Comparison of ENCODE assay signal across 18 mouse cellular contexts in the genomic region with DNA sequence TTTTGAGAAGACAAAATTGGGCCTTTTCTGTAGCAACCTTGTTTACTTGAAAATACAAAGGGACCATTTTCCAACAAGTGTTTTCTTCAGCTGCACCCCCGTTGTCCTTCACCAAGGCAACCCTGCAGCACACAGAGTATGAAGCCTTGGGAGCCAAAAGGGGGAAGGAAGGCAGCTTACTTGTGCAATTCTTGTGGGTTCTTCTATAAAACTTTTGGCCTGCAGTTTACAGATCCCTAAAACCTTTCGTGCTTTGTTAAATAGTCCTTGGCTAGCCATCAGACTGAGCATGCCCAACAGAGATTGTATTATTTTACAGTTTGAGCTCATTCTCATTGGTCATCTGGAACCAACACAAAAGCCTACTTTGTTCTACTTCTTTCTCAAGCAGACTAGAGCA.
DNase-seq lines count a peak whose midpoint lies in the region; ATAC-seq lines count a peak whose summit lies in the region.
"Had no signal": no experiment of that assay in that cellular context is flagged by ENCODE, and none has a peak within 500 bp of the region (broad histone marks: within the 10 kb centered on the region; RNA-seq: fewer than 3 reads in every experiment).

No protein-coding gene starts in this region.

- H3K36me3 ChIP-seq in forebrain, embryonic 14.5 days (ENCODE audit: control insufficient read depth, insufficient read depth, low read length): no peaks in the 10 kb centered on the region
- H3K36me3 ChIP-seq in forebrain, embryonic 15.5 days: no peaks in the 10 kb centered on the region
- H3K36me3 ChIP-seq: heart, embryonic 10.5 days; liver, embryonic 15.5 days had no signal

- no peak overlapping the region for H3K9ac ChIP-seq in forebrain, embryonic 14.5 days (ENCODE audit: low read length)
- H3K9ac ChIP-seq in forebrain, embryonic 15.5 days (replicated peaks): no peak overlapping the region
- H3K9ac ChIP-seq: liver, embryonic 15.5 days had no signal

- no peaks in the 10 kb centered on the region for H3K4me1 ChIP-seq in forebrain, embryonic 14.5 days (ENCODE audit: control insufficient read depth, insufficient read depth, low read length)
- no peaks in the 10 kb centered on the region for H3K4me1 ChIP-seq in forebrain, embryonic 15.5 days
- H3K4me1 ChIP-seq: heart, embryonic 10.5 days; liver, embryonic 15.5 days had no signal

- no peaks in the 10 kb centered on the region for H3K9me3 ChIP-seq in forebrain, embryonic 14.5 days (replicated peaks; ENCODE audit: control insufficient read depth, low read length)
- no peaks in the 10 kb centered on the region for H3K9me3 ChIP-seq in forebrain, embryonic 15.5 days
- H3K9me3 ChIP-seq: heart, embryonic 10.5 days; liver, embryonic 15.5 days had no signal

- no peak overlapping the region for H3K4me3 ChIP-seq in forebrain, embryonic 14.5 days (ENCODE audit: low read depth, low read length)
- no peak overlapping the region for H3K4me3 ChIP-seq in forebrain, embryonic 15.5 days
- H3K4me3 ChIP-seq: heart, embryonic 10.5 days; left cerebral cortex, adult 2 months; liver, embryonic 15.5 days had no signal

- DNase-seq in forebrain, embryonic 14.5 days (ENCODE audit: low spot score): peak; percentile 24
- DNase-seq in layer of hippocampus, adult 9-11 months: peak; percentile 41
- no peak for DNase-seq in layer of hippocampus, postnatal 10 days (ENCODE audit: low spot score in 2 of 2)
- peak; percentile 13 for DNase-seq in right cerebral cortex, adult 18-20 months
- DNase-seq in right cerebral cortex, postnatal 36 days (ENCODE audit: low spot score in 2 of 2): no peak
- DNase-seq: adrenal gland, postnatal 10 days; cerebellum, postnatal 14 days; gastrocnemius, postnatal 36 days; kidney, adult 2 months; kidney, postnatal 14 days; thymus, postnatal 14 days had no signal

- no peaks in the 10 kb centered on the region for H3K27me3 ChIP-seq in forebrain, embryonic 14.5 days (replicated peaks; ENCODE audit: control insufficient read depth, insufficient read depth, low read length)
- no peaks in the 10 kb centered on the region for H3K27me3 ChIP-seq in forebrain, embryonic 15.5 days
- H3K27me3 ChIP-seq: liver, embryonic 15.5 days had no signal

- no peak for ATAC-seq in forebrain, embryonic 14.5 days
- ATAC-seq in forebrain, embryonic 15.5 days (replicated peaks): no peak
- peak; percentile 61 for ATAC-seq in megakaryocyte progenitor cell, adult 5-6 weeks (replicated peaks; ENCODE audit: poor library complexity)
- no peak for ATAC-seq in monocyte, adult 5-6 weeks (replicated peaks; ENCODE audit: insufficient number of reproducible peaks, low FRiP score, low TSS enrichment, poor library complexity, severe bottlenecking)
- ATAC-seq: lung, postnatal 0 days had no signal

- H3K27ac ChIP-seq in forebrain, embryonic 14.5 days (ENCODE audit: low read depth, low read length): no peak overlapping the region
- no peak overlapping the region for H3K27ac ChIP-seq in forebrain, embryonic 15.5 days (replicated peaks)
- H3K27ac ChIP-seq: heart, embryonic 10.5 days; left cerebral cortex, adult 2 months; liver, embryonic 15.5 days had no signal

- WGBS in forebrain, embryonic 14.5 days: 64% methylated on average over 2 of the region's 2 CpGs
- WGBS in forebrain, embryonic 15.5 days: 52% methylated on average over 2 of the region's 2 CpGs

- no peak overlapping the region for H3K4me2 ChIP-seq in forebrain, embryonic 14.5 days (ENCODE audit: low read length)
- no peak overlapping the region for H3K4me2 ChIP-seq in forebrain, embryonic 15.5 days (replicated peaks)
- H3K4me2 ChIP-seq: liver, embryonic 15.5 days had no signal

Comparison
In these comparisons a context has a peak if more than half of its experiments do, and no peak if none do; other contexts are left out.
1. DNase-seq: peak in forebrain, embryonic 14.5 days (single experiment), layer of hippocampus, adult 9-11 months (single experiment) and right cerebral cortex, adult 18-20 months (single experiment); none in layer of hippocampus, postnatal 10 days (0 of 2) and right cerebral cortex, postnatal 36 days (0 of 2).